Mouse (Mus musculus) heart, adult 18-20 months (tissue): ENCODE data around the gene Cyp3a11. TPM values are rescaled to one million over a fixed set of nuclear protein-coding genes. Genes with fewer than 3 reads are reported as not detected.
"Not testable (repeated sequence)": the region's sequence is repeated elsewhere in the genome, so short reads cannot be mapped to it uniquely, and the experiment has no call there.

Experiments used
- DNase-seq, 2 experiments: peaks; one replicate each; pipeline ENCODE4 v3.0.0; 2021 to 2022; ENCODE audit warnings: mixed read lengths in 1 of 2
- long read RNA-seq, 2 experiments: library from polyadenylated mRNA; stranded (forward); transcript quantifications; one replicate each; pipeline ENCODE4 v2.0.0; 2021
- total RNA-seq, 2 experiments: library from RNA; stranded (reverse); gene quantifications; 2 replicates each; pipeline ENCODE4 v1.2.3; 2021

Gene Cyp3a11
- total RNA-seq = not detected
- long read RNA-seq, experiment 1 = 0 reads
- long read RNA-seq, experiment 2 = 0 reads

GRCm38 (mm10) chr5:145879688-145880087 is at the start of gene Cyp3a11:
Cyp3a11 (minus strand) TSS chr5:145879964.
- DNase-seq = no peak

- no peak for DNase-seq
Observed at GRCm38 (mm10) chr5:145912912-145913311, 33.1 kb upstream of the Cyp3a11 start.

- DNase-seq = no peak
Observed at GRCm38 (mm10) chr5:145911781-145912180, 32.0 kb upstream of the Cyp3a11 start.

GRCm38 (mm10) chr5:145906937-145907336 is 27.2 kb upstream of the Cyp3a11 start:
- not testable (repeated sequence) for DNase-seq

GRCm38 (mm10) chr5:145904535-145904934 is 24.8 kb upstream of the Cyp3a11 start:
- DNase-seq = no peak

GRCm38 (mm10) chr5:145903349-145903748 is 23.6 kb upstream of the Cyp3a11 start:
- DNase-seq = no peak

GRCm38 (mm10) chr5:145900436-145900990 is 20.7 kb upstream of the Cyp3a11 start:
- no peak for DNase-seq

- no peak for DNase-seq
Observed at GRCm38 (mm10) chr5:145897271-145897670, 17.5 kb upstream of the Cyp3a11 start.

GRCm38 (mm10) chr5:145881207-145881606 is 1.4 kb upstream of the Cyp3a11 start:
- no peak for DNase-seq

- DNase-seq = not testable (repeated sequence)
Observed at GRCm38 (mm10) chr5:145867433-145867832, 12.3 kb downstream of the Cyp3a11 start.

GRCm38 (mm10) chr5:145805796-145806195 is 74.0 kb downstream of the Cyp3a11 start, which contains the start of gene Cyp3a44:
Cyp3a44 (minus strand) TSS chr5:145805874.
- DNase-seq = not testable (repeated sequence)

Other genes starting within 250 kb of the Cyp3a11 start
- gene Cyp3a41a, start 159.8 kb downstream of the Cyp3a11 start, total RNA-seq = not detected
- gene Cyp3a44, start 74.1 kb downstream of the Cyp3a11 start, total RNA-seq = not detected
- gene Cyp3a25, start 129.7 kb upstream of the Cyp3a11 start, total RNA-seq = not detected
- gene Cyp3a59, start 199.3 kb upstream of the Cyp3a11 start, total RNA-seq = not detected